ENCODE assay signal across 20 mouse cellular contexts in the genomic region with DNA sequence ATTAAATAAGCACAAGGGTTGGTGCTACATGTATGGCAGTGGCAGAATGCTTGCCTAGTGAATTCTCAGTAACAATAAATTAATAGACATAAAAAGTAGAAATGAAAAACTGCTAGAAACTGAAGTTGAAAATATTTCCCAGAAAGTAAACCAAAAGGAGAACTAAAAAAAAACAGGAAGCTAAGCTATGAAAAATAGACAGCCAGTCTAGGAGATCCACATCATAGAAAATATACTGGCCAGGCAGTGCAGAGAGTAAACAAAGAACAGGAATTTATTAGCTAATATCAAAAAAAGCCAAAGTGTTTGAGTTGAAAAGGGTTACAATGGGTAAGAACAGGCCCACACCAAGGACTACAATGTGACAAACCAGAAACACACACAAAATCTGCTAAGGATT.
"Had no signal": no experiment of that assay in that cellular context is flagged by ENCODE, and none has a peak within 500 bp of the region (broad histone marks: within the 10 kb centered on the region; RNA-seq: fewer than 3 reads in every experiment).

No protein-coding gene starts in this region.

- H3K27me3 ChIP-seq: limb, embryonic 13.5 days; liver, embryonic 12.5 days; liver, embryonic 15.5 days; lung, embryonic 15.5 days; midbrain, embryonic 15.5 days; neural tube, embryonic 13.5 days had no signal

- H3K36me3 ChIP-seq: limb, embryonic 10.5 days; limb, embryonic 13.5 days; liver, embryonic 12.5 days; liver, embryonic 15.5 days; lung, embryonic 15.5 days; midbrain, embryonic 15.5 days; neural tube, embryonic 13.5 days had no signal

- ATAC-seq: liver, embryonic 12.5 days; midbrain, embryonic 15.5 days had no signal

- H3K4me1 ChIP-seq: limb, embryonic 10.5 days; limb, embryonic 13.5 days; liver, embryonic 12.5 days; liver, embryonic 15.5 days; lung, embryonic 15.5 days; midbrain, embryonic 15.5 days had no signal

- H3K4me2 ChIP-seq: limb, embryonic 13.5 days; liver, embryonic 12.5 days; liver, embryonic 15.5 days; lung, embryonic 15.5 days; midbrain, embryonic 15.5 days; neural tube, embryonic 13.5 days had no signal

- DNase-seq: kidney, adult 18-20 months; kidney, adult 9 months; kidney, postnatal 14 days; kidney, postnatal 4 days; layer of hippocampus, adult 9-11 months; liver; lung, adult 18-20 months; lung, postnatal 10 days; lung, postnatal 36 days; retina, postnatal 1 day; thymus, adult 18-20 months; thymus, postnatal 36 days had no signal

- H3K9ac ChIP-seq: limb, embryonic 13.5 days; liver, embryonic 12.5 days; liver, embryonic 15.5 days; lung, embryonic 15.5 days; midbrain, embryonic 15.5 days; neural tube, embryonic 13.5 days had no signal

- H3K27ac ChIP-seq: limb, embryonic 10.5 days; limb, embryonic 13.5 days; liver, embryonic 12.5 days; liver, embryonic 15.5 days; lung, embryonic 15.5 days; neural tube, embryonic 13.5 days had no signal

- H3K4me3 ChIP-seq: limb, embryonic 10.5 days; limb, embryonic 13.5 days; liver, embryonic 12.5 days; liver, embryonic 15.5 days; lung, embryonic 15.5 days; midbrain, embryonic 15.5 days; myocyte; neural tube, embryonic 13.5 days had no signal

- H3K9me3 ChIP-seq: limb, embryonic 10.5 days; limb, embryonic 13.5 days; liver, embryonic 12.5 days; liver, embryonic 15.5 days; lung, embryonic 15.5 days; midbrain, embryonic 15.5 days; neural tube, embryonic 13.5 days had no signal
